Mouse (Mus musculus) urinary bladder, postnatal 4 days (tissue): ENCODE data around the gene Pcsk4.

Experiments
- DNase-seq, 2 experiments: peaks; one replicate each; pipeline ENCODE4 v3.0.0; 2021 to 2022; ENCODE audit warnings: low spot score in 2 of 2

Gene Pcsk4

DNA sequence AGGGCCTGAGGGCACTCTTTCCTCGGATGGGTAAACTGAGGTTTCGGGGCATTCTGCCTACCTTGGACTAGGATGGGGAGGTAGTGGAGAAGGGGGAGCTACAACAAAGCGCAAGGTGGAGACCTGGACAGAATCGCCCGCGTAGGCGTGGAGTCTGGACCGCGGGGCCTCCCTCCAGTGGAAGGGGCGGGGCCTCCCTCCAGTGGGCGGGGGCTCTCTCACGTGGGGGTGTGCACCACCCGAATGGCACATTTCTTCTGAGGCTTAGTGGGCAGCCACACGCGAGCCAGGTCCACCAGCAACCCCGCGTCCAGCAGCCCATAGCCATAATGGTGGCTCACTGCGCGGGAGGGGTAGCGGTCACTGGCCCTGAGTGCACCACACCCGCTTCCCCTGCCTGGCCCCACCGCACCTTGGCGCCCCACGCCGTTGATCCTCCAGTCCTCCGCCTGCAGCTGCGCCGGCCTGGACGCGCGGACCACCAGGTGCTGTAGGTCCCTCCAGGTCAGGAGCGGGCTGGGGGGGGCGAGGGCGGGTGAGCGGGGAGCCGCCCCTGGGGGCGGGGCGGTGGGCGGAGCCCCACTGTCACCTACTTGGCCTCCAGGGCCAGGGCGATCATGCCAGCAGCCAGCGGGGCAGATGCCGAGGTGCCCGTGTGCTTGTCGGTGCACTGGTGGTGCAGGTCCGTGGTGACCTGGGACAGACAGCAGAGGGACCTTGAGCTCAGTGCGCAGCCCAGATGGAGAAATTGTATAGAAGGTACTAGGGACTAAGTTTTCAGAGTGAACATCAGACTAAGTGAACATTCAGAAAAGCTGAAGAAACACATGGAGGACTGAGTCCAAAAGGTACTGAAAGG lies 5.8 kb downstream of the Pcsk4 start:
- DNase-seq: peak; percentile 67 to 79

- no peak for DNase-seq
Measured at GRCm38 (mm10) chr10:80322811-80323211, 6.5 kb downstream of the Pcsk4 start.

DNA sequence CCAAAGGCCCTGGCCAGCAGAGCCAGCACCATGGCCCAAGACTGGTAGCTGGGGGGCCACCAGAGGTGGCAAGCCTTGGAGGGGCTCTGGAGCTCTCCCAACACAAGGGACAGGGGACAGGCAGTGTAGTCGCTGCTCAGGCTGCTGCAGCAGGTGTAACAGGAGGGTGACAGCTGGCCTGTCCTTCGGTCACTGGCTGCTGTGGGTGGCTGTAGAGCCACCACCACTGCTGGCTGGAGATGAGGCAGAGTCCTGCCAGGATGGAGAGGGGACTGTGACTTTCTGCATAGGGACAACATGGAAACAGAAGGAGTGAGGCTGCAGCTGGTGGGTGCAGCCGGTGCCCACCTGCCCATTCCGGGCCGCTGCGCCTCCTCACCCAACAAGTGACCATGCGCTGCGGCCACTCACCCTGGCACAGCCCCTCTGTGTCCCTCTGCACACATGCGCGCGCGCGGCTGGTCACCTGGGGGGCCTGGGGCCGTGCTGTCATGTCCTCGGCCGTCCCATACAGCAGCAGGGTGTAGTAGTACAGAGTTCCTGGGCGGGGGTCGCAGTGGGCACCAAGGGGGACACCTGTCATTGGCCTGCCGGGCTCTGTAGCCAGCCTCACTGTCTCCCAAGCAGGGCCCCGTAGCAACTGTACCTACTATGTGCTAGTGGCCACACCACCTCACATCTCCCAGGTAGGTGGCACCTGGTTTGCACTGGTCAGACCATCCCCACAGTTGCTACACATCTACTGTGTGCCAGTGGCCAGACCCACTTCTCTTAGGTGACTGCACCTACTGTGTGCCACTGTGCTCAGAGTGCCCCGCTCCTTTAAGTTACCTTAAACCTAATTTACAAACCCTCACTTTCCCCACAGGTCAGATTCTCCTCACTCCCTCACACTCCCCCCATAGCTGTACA lies 7.4 kb downstream of the Pcsk4 start:
- DNase-seq: no peak

- DNase-seq: no peak
Measured at GRCm38 (mm10) chr10:80321014-80321669, 8.2 kb downstream of the Pcsk4 start.

GRCm38 (mm10) chr10:80320340-80320760 lies 8.9 kb downstream of the Pcsk4 start, which contains the start of gene 2310011J03Rik:
Gene 2310011J03Rik, minus strand, starts transcription at chr10:80320537.
- peak; percentile 83 to 92 for DNase-seq

GRCm38 (mm10) chr10:80317011-80317410 lies 12.3 kb downstream of the Pcsk4 start:
- no peak for DNase-seq

DNA sequence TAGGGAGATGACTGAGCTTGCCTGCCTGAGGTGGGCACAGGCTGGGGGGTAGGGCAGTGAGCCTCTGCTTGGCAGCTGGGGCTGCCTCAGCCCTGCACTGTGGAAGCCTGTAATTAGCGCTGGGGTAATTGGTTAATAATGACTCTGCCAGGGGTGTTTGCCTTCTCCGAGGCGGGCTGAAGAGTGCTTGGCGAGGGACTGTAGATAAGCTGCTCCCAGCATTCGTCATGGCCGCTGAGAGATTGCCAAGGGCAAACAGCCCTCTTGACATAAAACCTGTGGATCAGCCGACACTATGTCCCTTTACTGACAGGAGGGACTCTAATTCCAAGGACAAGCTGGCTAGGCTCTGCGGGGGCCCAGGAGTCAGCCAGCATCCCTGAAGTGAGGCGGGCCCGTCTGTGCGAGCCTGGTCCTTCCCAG lies 12.9 kb downstream of the Pcsk4 start:
- DNase-seq: no peak

DNA sequence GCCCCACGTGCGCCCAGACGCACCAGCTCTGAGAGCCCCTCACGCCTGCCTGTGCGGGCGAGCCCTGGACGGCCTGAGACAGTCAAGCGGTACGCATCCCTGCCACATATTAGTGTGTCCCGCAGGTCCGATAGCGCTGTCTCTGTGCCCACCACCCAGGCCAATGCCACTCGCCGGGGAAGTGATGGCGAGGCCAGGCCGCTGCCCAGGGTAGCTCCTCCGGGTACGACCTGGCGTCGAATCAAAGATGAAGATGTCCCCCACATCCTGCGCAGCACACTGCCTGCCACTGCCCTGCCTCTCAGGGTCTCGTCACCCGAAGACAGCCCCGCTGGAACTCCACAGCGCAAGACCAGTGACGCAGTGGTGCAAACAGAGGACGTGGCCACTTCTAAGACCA lies 14.0 kb downstream of the Pcsk4 start:
- DNase-seq: no peak

- no peak for DNase-seq
Measured at GRCm38 (mm10) chr10:80314494-80315001, 14.8 kb downstream of the Pcsk4 start.

GRCm38 (mm10) chr10:80313627-80314201 lies 15.6 kb downstream of the Pcsk4 start:
- no peak for DNase-seq

- DNase-seq: no peak
Measured at GRCm38 (mm10) chr10:80312586-80313504, 16.5 kb downstream of the Pcsk4 start.

- DNase-seq: no peak
Measured at GRCm38 (mm10) chr10:80311560-80311959, 17.7 kb downstream of the Pcsk4 start.

- no peak for DNase-seq
Measured at GRCm38 (mm10) chr10:80304862-80305261, 24.4 kb downstream of the Pcsk4 start.

- no peak for DNase-seq
Measured at GRCm38 (mm10) chr10:80304458-80304857, 24.8 kb downstream of the Pcsk4 start.

- peak; percentile 72 to 75 for DNase-seq
Measured at GRCm38 (mm10) chr10:80302471-80302881, 26.8 kb downstream of the Pcsk4 start.

- DNase-seq: no peak
Measured at GRCm38 (mm10) chr10:80302082-80302355, 27.3 kb downstream of the Pcsk4 start.

GRCm38 (mm10) chr10:80301256-80302081 lies 27.8 kb downstream of the Pcsk4 start:
- no peak for DNase-seq

- no peak for DNase-seq
Measured at GRCm38 (mm10) chr10:80300672-80301181, 28.6 kb downstream of the Pcsk4 start.

DNA sequence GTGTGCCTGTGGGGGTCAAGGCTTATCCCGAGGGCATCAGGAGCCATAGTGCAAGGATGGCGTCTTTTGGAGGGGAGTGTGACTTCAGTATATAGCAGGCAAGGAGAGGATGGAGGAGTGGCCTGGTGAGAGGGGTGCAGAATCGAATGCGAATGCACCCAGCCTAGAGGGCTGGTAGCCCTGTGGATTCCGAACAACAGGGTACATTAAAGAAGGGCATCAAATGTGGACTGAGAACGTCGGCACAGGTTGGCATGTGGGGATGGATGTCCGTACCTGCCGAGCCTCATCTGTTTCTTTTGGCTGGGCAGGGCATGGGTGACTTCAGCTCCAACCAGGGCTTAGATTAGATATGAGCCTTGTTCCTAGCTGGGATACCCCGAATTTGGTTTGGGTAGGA lies 29.5 kb downstream of the Pcsk4 start:
- DNase-seq: no peak
